Mouse (Mus musculus): Measurements from ENCODE around the gene Rangap1. TPM values are rescaled to one million over a fixed set of nuclear protein-coding genes. Genes with fewer than 3 reads are reported as not detected.

The Rangap1 gene
- polyA plus RNA-seq, 1 experiment from 2014 or later = 116 TPM

DNA sequence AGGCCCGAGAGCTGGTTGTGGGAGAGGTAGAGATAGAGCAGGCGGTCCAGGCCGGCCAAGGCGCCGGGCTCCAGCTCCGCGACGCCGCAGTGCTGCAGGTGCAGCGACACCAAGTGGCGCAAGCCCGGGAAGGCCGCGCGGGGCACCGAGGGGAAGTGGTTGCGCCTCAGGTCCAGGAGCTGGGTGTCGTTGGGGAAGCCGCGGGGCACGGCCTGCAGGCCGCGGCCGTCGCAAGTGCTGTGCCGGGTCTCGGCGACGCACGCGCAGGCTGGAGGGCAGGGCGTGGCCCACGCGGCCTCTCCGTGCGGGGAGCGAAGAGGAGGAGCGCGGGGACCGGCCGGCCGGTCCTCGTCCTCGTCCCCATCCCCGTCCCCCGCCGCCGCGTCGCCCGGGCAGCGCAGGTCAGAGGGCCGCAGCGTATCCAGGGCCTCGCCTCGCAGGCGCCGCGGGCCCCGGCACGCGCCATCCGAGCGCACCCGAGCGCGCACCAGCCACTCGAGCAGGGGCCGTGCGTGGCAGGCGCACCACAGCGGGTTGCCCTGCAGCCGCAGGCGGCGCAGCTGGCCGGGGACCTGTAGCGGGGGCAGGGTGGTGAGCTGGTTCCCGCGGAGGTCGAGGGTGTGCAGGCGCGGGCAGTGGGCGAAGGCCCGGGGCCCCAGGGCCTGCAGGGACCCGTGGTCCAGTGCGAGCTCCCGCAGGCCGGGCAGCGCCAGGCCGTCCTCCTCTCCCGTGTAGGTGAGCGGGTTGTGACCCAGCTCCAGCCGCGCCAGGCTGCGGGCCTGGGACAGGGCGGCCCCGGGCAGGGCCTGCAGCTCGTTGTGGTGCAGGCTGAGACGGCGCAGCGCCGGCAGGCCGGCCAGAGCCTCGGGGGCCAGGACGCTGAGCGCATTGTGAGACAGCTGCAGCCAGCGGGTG is 51.1 kb downstream of the Rangap1 start:
- H3K9ac ChIP-seq = peak overlapping the region; percentile 81
- no peaks in the 10 kb centered on the region for H3K9me3 ChIP-seq
- peak overlapping the region; percentile 66 for H3K4me3 ChIP-seq
- peaks cover 22% of the 10 kb centered on the region for H3K4me1 ChIP-seq
- no peak overlapping the region for H3K27ac ChIP-seq
- H3K36me3 ChIP-seq = no peaks in the 10 kb centered on the region
- H3K27me3 ChIP-seq = peaks cover 58% of the 10 kb centered on the region
- peak overlapping the region; percentile 98 for H3K4me2 ChIP-seq
- under 1% methylated on average over 95 of the region's 107 CpGs for WGBS
- peak; percentile 56 for ATAC-seq (ENCODE audit: insufficient number of reproducible peaks, insufficient read depth, low FRiP score, low TSS enrichment, low read depth)

DNA sequence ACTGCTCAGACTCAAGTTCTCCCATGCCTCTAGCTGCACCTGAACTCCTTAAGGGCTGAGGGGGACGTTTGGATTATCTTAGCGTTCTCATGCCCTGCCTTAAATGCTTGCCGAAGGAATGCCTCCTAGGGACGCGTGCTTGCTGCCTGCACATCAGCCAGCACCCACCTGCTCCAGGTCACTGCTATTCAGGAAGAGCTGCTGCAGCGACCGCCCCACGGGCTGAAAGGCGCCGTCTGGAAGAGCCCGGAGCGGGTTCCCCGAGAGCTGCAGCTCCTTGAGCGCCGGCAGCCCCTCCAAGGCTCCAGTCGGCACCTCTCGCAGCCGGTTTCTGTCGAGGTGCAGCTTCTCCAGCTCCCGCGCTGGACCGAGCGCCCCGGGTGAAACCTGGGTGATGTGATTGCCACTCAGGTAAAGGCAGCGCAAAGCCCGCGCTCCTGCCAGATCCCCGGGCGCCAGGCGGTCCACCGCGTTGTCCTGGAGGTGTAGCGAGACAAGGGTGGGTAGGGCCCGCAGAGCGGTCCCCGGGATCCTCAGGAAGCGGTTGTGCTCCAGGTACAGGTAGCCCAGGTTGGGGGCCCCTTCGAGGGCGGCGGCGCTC is 51.9 kb downstream of the Rangap1 start:
- 4% methylated on average over 41 of the region's 41 CpGs for WGBS
- Histone ChIP-seq H3K9ac (peak overlapping the region; percentile 81), H3K9me3 (no peaks in the 10 kb centered on the region), H3K4me3 (peak overlapping the region; percentile 66), H3K27ac (no peak overlapping the region), H3K4me1 (peaks cover 22% of the 10 kb centered on the region), H3K27me3 (peaks cover 58% of the 10 kb centered on the region), H3K36me3 (peaks cover 2% of the 10 kb centered on the region), H3K4me2 (peak overlapping the region; percentile 98)
- 0 out of 2 replicates have a peak, but pooled peaks have one; percentile 2 for ATAC-seq (ENCODE audit: insufficient number of reproducible peaks, insufficient read depth, low FRiP score, low TSS enrichment, low read depth)

- H3K9ac ChIP-seq = no peak overlapping the region
- no peak overlapping the region for H3K4me2 ChIP-seq
- no peak overlapping the region for H3K27ac ChIP-seq
- H3K36me3 ChIP-seq = peaks cover 91% of the 10 kb centered on the region
- H3K27me3 ChIP-seq = no peaks in the 10 kb centered on the region
- H3K4me1 ChIP-seq = no peaks in the 10 kb centered on the region; the same call in 1 of the 2 replicates
- WGBS = 93% methylated on average over 4 of the region's 4 CpGs
- no peaks in the 10 kb centered on the region for H3K9me3 ChIP-seq
- no peak for ATAC-seq (ENCODE audit: insufficient number of reproducible peaks, insufficient read depth, low FRiP score, low TSS enrichment, low read depth)
- no peak overlapping the region for H3K4me3 ChIP-seq
Measured at GRCm38 (mm10) chr15:81680301-81680805, 65.0 kb downstream of the Rangap1 start.

- H3K36me3 ChIP-seq = peaks cover 77% of the 10 kb centered on the region
- H3K4me2 ChIP-seq = no peak overlapping the region
- H3K4me3 ChIP-seq = no peak overlapping the region
- H3K4me1 ChIP-seq = no peaks in the 10 kb centered on the region; the same call in 1 of the 2 replicates
- no peak overlapping the region for H3K27ac ChIP-seq
- 90% methylated on average over 3 of the region's 3 CpGs for WGBS
- no peak overlapping the region for H3K9ac ChIP-seq
- ATAC-seq (ENCODE audit: insufficient number of reproducible peaks, insufficient read depth, low FRiP score, low TSS enrichment, low read depth) = no peak
- no peaks in the 10 kb centered on the region for H3K27me3 ChIP-seq
- H3K9me3 ChIP-seq = no peaks in the 10 kb centered on the region
Measured at GRCm38 (mm10) chr15:81676637-81677036, 68.7 kb downstream of the Rangap1 start.

- 0 out of 2 replicates have a peak, but pooled peaks have one; percentile 26 for ATAC-seq (ENCODE audit: insufficient number of reproducible peaks, insufficient read depth, low FRiP score, low TSS enrichment, low read depth)
- no peaks in the 10 kb centered on the region for H3K9me3 ChIP-seq
- H3K36me3 ChIP-seq = peaks cover 63% of the 10 kb centered on the region
- no peak overlapping the region for H3K4me3 ChIP-seq
- H3K27ac ChIP-seq = no peak overlapping the region
- no peak overlapping the region for H3K4me2 ChIP-seq
- WGBS = 82% methylated on average over 4 of the region's 4 CpGs
- H3K27me3 ChIP-seq = no peaks in the 10 kb centered on the region
- H3K9ac ChIP-seq = no peak overlapping the region
- H3K4me1 ChIP-seq = peaks cover 1% of the 10 kb centered on the region; the same call in 1 of the 2 replicates
Measured at GRCm38 (mm10) chr15:81670231-81670640, 75.1 kb downstream of the Rangap1 start.

DNA sequence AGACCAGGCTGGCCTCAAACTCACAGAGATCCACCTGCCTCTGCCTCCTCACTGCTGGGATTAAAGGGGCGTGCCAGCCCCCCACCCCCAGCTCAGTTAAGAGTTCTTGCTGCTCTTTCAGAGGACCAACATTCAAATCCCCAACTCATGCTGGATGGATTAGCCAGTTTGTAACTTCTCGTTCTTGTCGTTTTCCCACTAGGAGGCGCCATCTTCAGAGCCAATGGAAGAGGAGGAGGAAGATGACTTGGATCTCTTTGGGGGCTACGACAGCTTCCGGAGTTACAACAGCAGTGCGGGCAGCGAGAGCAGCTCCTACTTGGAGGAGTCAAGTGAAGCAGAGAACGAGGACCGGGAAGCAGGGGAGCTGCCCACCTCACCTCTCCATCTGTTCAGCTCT is 78.4 kb downstream of the Rangap1 start:
- peaks cover 42% of the 10 kb centered on the region for H3K36me3 ChIP-seq
- no peak overlapping the region for H3K9ac ChIP-seq
- peaks cover 10% of the 10 kb centered on the region for H3K4me1 ChIP-seq

DNA sequence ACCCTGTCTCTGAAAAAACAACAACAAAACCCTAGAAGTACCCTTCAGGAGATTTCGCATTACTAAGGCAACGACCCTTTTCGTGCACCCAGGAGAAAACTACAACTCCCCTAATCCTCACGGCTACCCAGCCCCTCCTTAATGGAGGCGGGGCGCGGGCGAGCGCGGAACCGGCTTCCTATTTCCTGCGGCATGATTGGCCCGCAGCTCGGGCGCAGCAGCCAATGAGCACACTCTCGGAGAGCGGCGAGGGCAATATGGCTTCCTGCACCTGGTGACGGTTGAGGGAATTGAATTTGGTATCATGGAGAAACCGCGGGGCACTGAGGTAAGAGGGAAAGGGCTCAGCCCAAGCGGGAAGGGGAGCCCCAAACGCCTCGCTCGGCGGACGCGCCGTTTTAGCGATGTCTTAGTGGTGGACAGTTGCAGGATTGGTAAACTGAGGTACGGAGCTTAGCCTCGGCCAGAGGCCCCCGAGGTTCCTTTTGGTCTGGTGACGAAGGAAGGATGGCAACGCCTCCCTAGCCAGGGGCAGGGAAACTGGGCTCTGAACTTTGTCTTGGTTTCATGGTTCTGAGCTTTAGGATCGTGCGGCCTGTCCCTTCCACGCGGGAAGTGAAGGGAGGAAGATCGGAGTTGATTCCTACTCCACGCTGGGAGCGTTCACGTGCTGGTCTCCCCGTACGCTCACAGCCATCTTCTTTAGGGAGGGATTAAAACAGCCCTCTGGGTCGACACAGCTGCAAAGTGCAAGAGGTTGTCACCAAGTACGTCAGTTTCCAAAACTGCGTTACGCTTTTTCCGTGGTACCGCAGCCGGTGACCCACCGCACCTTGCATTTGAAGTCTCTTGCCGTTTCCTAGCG is 81.4 kb downstream of the Rangap1 start, which contains the start of gene L3mbtl2:
Gene L3mbtl2 (plus strand): TSS at position 193 of the 865 bp plus-strand sequence.
- Histone ChIP-seq H3K9ac (peak within 1 kb of the TSS; percentile 81), H3K36me3 (peaks cover 20% of the 10 kb centered on the region), H3K9me3 (no peaks in the 10 kb centered on the region), H3K4me2 (peak within 1 kb of the TSS; percentile 87), H3K27me3 (no peaks in the 10 kb centered on the region), H3K4me1 (peaks cover 10% of the 10 kb centered on the region), H3K4me3 (peak within 1 kb of the TSS; percentile 91), H3K27ac (peak within 1 kb of the TSS; percentile 39; the same call in 1 of the 2 replicates)
- under 1% methylated on average over 55 of the region's 55 CpGs for WGBS
- ATAC-seq (ENCODE audit: insufficient number of reproducible peaks, insufficient read depth, low FRiP score, low TSS enrichment, low read depth) = peak; percentile 98

More for the DNA sequence above, 78.4 kb downstream of the Rangap1 start:
- Histone ChIP-seq H3K27me3 (no peaks in the 10 kb centered on the region), H3K4me3 (no peak overlapping the region), H3K9me3 (no peaks in the 10 kb centered on the region), H3K4me2 (no peak overlapping the region), H3K27ac (no peak overlapping the region)
- WGBS = 88% methylated on average over 10 of the region's 10 CpGs
- ATAC-seq (ENCODE audit: insufficient number of reproducible peaks, insufficient read depth, low FRiP score, low TSS enrichment, low read depth) = no peak

- Histone ChIP-seq H3K4me3 (peak overlapping the region; percentile 91), H3K4me1 (peaks cover 10% of the 10 kb centered on the region), H3K27me3 (no peaks in the 10 kb centered on the region), H3K36me3 (peaks cover 14% of the 10 kb centered on the region), H3K4me2 (peak overlapping the region; percentile 87), H3K27ac (no peak overlapping the region), H3K9ac (no peak overlapping the region), H3K9me3 (no peaks in the 10 kb centered on the region)
- ATAC-seq (ENCODE audit: insufficient number of reproducible peaks, insufficient read depth, low FRiP score, low TSS enrichment, low read depth) = no peak
- 71% methylated on average over 10 of the region's 10 CpGs for WGBS
Measured at GRCm38 (mm10) chr15:81663281-81663680, 82.0 kb downstream of the Rangap1 start.

- no peaks in the 10 kb centered on the region for H3K9me3 ChIP-seq
Measured at GRCm38 (mm10) chr15:81661701-81662100, 83.6 kb downstream of the Rangap1 start.

More at GRCm38 (mm10) chr15:81661701-81662100, 83.6 kb downstream of the Rangap1 start:
- Histone ChIP-seq H3K27ac (no peak overlapping the region), H3K4me1 (peaks cover 10% of the 10 kb centered on the region), H3K4me2 (no peak overlapping the region), H3K36me3 (no peaks in the 10 kb centered on the region), H3K27me3 (no peaks in the 10 kb centered on the region), H3K9ac (no peak overlapping the region), H3K4me3 (no peak overlapping the region)
- no peak for ATAC-seq (ENCODE audit: insufficient number of reproducible peaks, insufficient read depth, low FRiP score, low TSS enrichment, low read depth)
- 89% methylated on average over 2 of the region's 2 CpGs for WGBS
